Mouse (Mus musculus) ES-E14 (cell line): ENCODE data around the gene Olfr172. TPM values are rescaled to one million over a fixed set of nuclear protein-coding genes. Genes with fewer than 3 reads are reported as not detected.

Experiments used
- DNase-seq: peaks from one replicate; pipeline ENCODE4 v3.0.0-alpha.2; 2013; ENCODE audit warnings: low read depth, low spot score
- H3K27ac ChIP-seq: 2 replicates; pipeline ENCODE4 v1.5.1; 2012; ENCODE audit warnings: low read depth, mild to moderate bottlenecking, low read length, moderate library complexity, mixed read lengths; ENCODE audit not compliant: poor library complexity, insufficient read depth, severe bottlenecking
- H3K36me3 ChIP-seq: 2 replicates; pipeline ENCODE4 v1.6.1; 2012; ENCODE audit warnings: mild to moderate bottlenecking, low read length, moderate library complexity, mixed read lengths; ENCODE audit not compliant: control insufficient read depth, poor library complexity, insufficient read depth, severe bottlenecking
- H3K4me1 ChIP-seq, 2 experiments: fragments of 150-350 bp in 1 of 2; sonication (generic) in 1 of 2; 2 replicates each; pipeline ENCODE4 v1.6.1; 2012; ENCODE audit warnings: low read length in 2 of 2, mild to moderate bottlenecking in 1 of 2, mixed read lengths in 1 of 2; ENCODE audit not compliant: control insufficient read depth in 2 of 2, insufficient read depth in 2 of 2, poor library complexity in 1 of 2
- H3K4me3 ChIP-seq, 2 experiments: fragments of 150-350 bp in 1 of 2; sonication (generic) in 1 of 2; 2 replicates each; pipeline ENCODE4 v1.5.1; 2012; ENCODE audit warnings: low read length in 2 of 2, low read depth in 1 of 2, mild to moderate bottlenecking in 1 of 2, mixed read lengths in 1 of 2; ENCODE audit not compliant: insufficient read depth in 1 of 2, poor library complexity in 1 of 2, severe bottlenecking in 1 of 2
- H3K9ac ChIP-seq: 2 replicates; pipeline ENCODE4 v1.6.1; 2012; ENCODE audit warnings: low read depth, mild to moderate bottlenecking, low read length, mixed read lengths; ENCODE audit not compliant: poor library complexity, insufficient read depth, severe bottlenecking
- H3K9me3 ChIP-seq: fragments of 150-350 bp; sonication (generic); 2 replicates; pipeline ENCODE4 v1.6.1; 2012; ENCODE audit warnings: low read depth, mild to moderate bottlenecking, low read length; ENCODE audit not compliant: control insufficient read depth, insufficient read depth
- CHD2 ChIP-seq: IDR thresholded peaks from 2 replicates; pipeline ENCODE4 v1.6.1; 2014; ENCODE audit warnings: mild to moderate bottlenecking, low read depth, low read length, inconsistent platforms
- HCFC1 ChIP-seq: IDR thresholded peaks from 2 replicates; pipeline ENCODE4 v1.6.1; 2012; ENCODE audit warnings: low read length, inconsistent platforms, borderline replicate concordance; ENCODE audit not compliant: insufficient read depth
- MAFK ChIP-seq: IDR thresholded peaks from 2 replicates; pipeline ENCODE4 v1.6.1; 2014; ENCODE audit warnings: mild to moderate bottlenecking, low read depth, low read length, inconsistent platforms; ENCODE audit not compliant: insufficient read depth
- ZC3H11A ChIP-seq: IDR thresholded peaks from 2 replicates; pipeline ENCODE4 v1.6.1; 2012; ENCODE audit warnings: low read depth, mild to moderate bottlenecking, inconsistent platforms, low read length, borderline replicate concordance
- ZNF384 ChIP-seq: IDR thresholded peaks from 2 replicates; pipeline ENCODE4 v1.6.1; 2012; ENCODE audit warnings: low read depth, low read length, inconsistent platforms
- in situ Hi-C, 2 experiments: fragments of 600-800 bp; cut with MboI; formaldehyde crosslinking; loops; one replicate each; pipeline ENCODE4 v1.15.1; 2025; ENCODE audit warnings: low sequenced_read_pairs in 2 of 2, inconsistent platforms in 1 of 2; ENCODE audit not compliant: unreplicated experiment in 2 of 2
- total RNA-seq: library from RNA; depleted of rRNA; stranded (reverse); fragments of 300-350 nt; gene quantifications from 2 replicates; pipeline ENCODE4 v1.2.3, GENCODE M21; 2012; rRNA removed

Olfr172 gene
- total RNA-seq, 1 experiment = not detected

- TF ChIP-seq MAFK (no peak), ZNF384 (no peak), ZC3H11A (no peak), HCFC1 (no peak), CHD2 (no peak)
- DNase-seq = no peak
- Histone ChIP-seq H3K27ac (no peak overlapping the region), H3K36me3 (no peaks in the 10 kb centered on the region), H3K9ac (no peak overlapping the region), H3K9me3 (no peaks in the 10 kb centered on the region), H3K4me1 (no peaks in the 10 kb centered on the region), H3K4me3 (no peak overlapping the region)
- in situ Hi-C loops = no loop called here
Observed at GRCm38 (mm10) chr16:58715018-58715417, 48.0 kb downstream of the Olfr172 start.

GRCm38 (mm10) chr16:58713128-58713527 lies 49.8 kb downstream of the Olfr172 start:
- H3K36me3 ChIP-seq = no peaks in the 10 kb centered on the region
- no peak overlapping the region for H3K9ac ChIP-seq
- H3K4me3 ChIP-seq = no peak overlapping the region
- no peak overlapping the region for H3K27ac ChIP-seq
- no peaks in the 10 kb centered on the region for H3K9me3 ChIP-seq
- H3K4me1 ChIP-seq = no peaks in the 10 kb centered on the region
- no peak for DNase-seq
- TF ChIP-seq HCFC1 (no peak), ZC3H11A (no peak)
- in situ Hi-C loops = no loop called here

GRCm38 (mm10) chr16:58712221-58712620 lies 50.8 kb downstream of the Olfr172 start:
- TF ChIP-seq HCFC1 (no peak), CHD2 (no peak), ZC3H11A (no peak), ZNF384 (no peak), MAFK (no peak)
- Histone ChIP-seq H3K27ac (no peak overlapping the region), H3K4me3 (no peak overlapping the region), H3K9ac (no peak overlapping the region), H3K9me3 (no peaks in the 10 kb centered on the region), H3K4me1 (no peaks in the 10 kb centered on the region), H3K36me3 (no peaks in the 10 kb centered on the region)
- no peak for DNase-seq
- in situ Hi-C loops = no loop called here

Other genes starting within 250 kb of the Olfr172 start
- 0.90 and 2.2 TPM in 2 replicates for gene St3gal6, start 238.9 kb downstream of the Olfr172 start, total RNA-seq
- gene Gm813, start 146.2 kb downstream of the Olfr172 start, total RNA-seq = not detected in 2 replicates
- gene E330017A01Rik, start 124.4 kb downstream of the Olfr172 start, total RNA-seq = not detected in 2 replicates
- gene Cpox, start 92.9 kb downstream of the Olfr172 start, total RNA-seq = 16.8 and 17.8 TPM in 2 replicates
- gene Gpr15, start 44.1 kb downstream of the Olfr172 start, total RNA-seq = not detected in 2 replicates
- gene Cldnd1, start 35.3 kb downstream of the Olfr172 start, total RNA-seq = 30.0 and 32.4 TPM in 2 replicates
- not detected in 2 replicates for gene Olfr173, start 37.1 kb upstream of the Olfr172 start, total RNA-seq
- gene Olfr175-ps1, start 63.6 kb upstream of the Olfr172 start, total RNA-seq = not detected in 2 replicates
- not detected in 2 replicates for gene Olfr177, start 111.6 kb upstream of the Olfr172 start, total RNA-seq
- gene Olfr178, start 128.9 kb upstream of the Olfr172 start, total RNA-seq = not detected in 2 replicates
- not detected in 2 replicates for gene Olfr181, start 165.6 kb upstream of the Olfr172 start, total RNA-seq
- gene Olfr180, start 166.2 kb upstream of the Olfr172 start, total RNA-seq = not detected in 2 replicates
- not detected in 2 replicates for gene Olfr183, start 232.2 kb upstream of the Olfr172 start, total RNA-seq